14 mouse cellular contexts compared by ENCODE assay signal in genomic region chr7:66576261-66576660, GRCm38 (mm10).
"Had no signal": no experiment of that assay in that cellular context is flagged by ENCODE, and none has a peak within 500 bp of the region (broad histone marks: within the 10 kb centered on the region; RNA-seq: fewer than 3 reads in every experiment).

No protein-coding gene starts in this region.

- H3K27ac ChIP-seq: kidney, postnatal 0 days; layer of hippocampus, adult 2 months; left cerebral cortex, adult 2 months; liver, embryonic 13.5 days; midbrain, embryonic 10.5 days; midbrain, embryonic 13.5 days had no signal

- H3K4me3 ChIP-seq: layer of hippocampus, adult 2 months; left cerebral cortex, adult 2 months; liver, embryonic 13.5 days; midbrain, embryonic 10.5 days; midbrain, embryonic 13.5 days had no signal

- DNase-seq: kidney, adult 18-20 months; kidney, postnatal 25 days; layer of hippocampus, adult 9-11 months; liver, embryonic 13.5 days; lung, adult 2 months; lung, postnatal 14 days; lung, postnatal 4 days; thymus, adult 18-20 months; thymus, postnatal 4 days had no signal

- H3K4me1 ChIP-seq: liver, embryonic 13.5 days; midbrain, embryonic 10.5 days; midbrain, embryonic 13.5 days had no signal
